Mouse (Mus musculus) B cell, adult 2 months (primary cell): Measurements from ENCODE around the gene Fbn1.

ENCODE experiments used
- DNase-seq, 2 experiments: peaks; one replicate each; pipeline ENCODE4 v3.0.0; 2022

Fbn1 gene

DNA sequence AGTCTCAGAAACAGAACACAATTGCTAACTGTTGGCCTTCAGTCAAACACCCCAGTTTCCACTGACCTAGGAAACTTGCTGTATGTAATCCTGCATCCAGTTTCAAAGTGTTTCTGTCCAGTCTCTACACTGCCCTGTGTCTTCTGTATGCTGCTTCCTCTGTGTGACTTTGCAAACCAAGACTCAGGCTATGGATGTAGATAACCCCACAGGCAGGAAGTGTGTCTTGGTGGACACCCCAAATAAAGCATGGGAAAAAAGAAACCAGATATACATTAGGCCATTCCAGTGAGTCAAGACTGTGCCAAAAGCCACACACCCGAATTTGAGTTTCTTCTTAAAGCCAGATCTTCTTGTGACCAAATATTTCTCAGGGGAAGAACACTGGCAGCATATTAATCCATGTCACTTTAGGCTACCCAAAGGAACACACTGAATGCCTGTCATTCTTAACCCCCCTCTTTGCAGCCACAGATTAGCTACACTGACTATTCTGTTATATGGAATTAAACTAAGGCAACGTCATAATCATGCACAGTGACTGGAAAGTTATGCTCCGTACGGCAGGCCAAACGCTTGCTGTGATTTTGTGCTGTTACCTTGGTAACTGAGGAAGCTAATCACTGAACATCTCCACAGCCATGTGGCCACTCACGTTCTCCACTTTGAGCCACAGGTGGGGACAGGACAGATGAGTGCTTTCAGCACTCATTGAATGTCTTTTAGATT lies 55.3 kb downstream of the Fbn1 start:
- DNase-seq = no peak

DNA sequence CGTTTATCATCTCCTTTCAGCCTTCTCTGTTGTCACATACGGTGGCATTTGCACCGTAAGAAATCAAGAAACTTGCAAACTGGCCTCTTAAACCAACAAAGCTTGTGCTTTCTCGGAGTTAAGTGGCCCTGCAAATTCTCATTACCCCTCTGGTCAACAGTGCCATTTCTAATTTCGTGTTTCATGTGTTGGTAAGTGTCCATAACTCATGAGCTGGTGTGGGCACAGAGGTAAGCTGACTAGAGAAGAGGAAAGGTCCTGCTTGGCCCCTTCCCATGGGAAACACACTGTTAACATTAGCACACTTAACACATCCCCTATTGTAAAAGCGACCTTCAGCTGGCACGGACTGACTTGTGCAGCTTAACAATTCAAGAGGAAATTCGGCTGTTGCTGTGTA lies 58.4 kb downstream of the Fbn1 start:
- no peak for DNase-seq

GRCm38 (mm10) chr2:125448881-125449280 lies 58.9 kb downstream of the Fbn1 start:
- DNase-seq = no peak

DNA sequence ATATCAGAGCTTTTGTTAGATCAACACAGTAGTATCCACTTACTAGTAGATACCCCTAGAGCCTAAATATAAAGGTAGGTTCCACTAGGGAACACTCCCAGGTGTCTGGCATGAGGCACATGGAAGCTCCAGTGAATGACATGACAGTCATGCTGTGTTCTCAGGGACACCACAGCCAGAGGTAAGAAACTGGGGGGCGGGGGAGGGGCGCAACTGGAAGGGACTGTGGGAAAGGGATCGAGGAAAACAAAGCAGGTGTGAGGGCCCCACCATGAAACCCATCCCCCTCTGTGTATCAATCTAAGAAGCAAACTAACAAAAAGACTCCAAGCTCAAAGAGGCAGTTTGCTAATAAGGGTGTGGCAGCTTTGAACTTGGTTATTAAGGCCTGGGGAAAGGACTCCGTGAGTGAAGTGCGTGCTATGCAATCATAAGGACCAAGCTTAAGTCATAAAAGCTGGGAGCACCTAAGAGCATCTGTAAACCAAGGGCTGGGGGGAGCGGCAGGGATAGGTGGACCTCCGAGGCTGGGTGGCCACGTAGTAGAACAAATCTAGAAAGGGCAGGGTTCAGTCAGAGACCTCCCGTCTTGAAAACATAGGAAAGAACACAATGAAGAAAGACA lies 60.4 kb downstream of the Fbn1 start:
- DNase-seq = no peak

DNA sequence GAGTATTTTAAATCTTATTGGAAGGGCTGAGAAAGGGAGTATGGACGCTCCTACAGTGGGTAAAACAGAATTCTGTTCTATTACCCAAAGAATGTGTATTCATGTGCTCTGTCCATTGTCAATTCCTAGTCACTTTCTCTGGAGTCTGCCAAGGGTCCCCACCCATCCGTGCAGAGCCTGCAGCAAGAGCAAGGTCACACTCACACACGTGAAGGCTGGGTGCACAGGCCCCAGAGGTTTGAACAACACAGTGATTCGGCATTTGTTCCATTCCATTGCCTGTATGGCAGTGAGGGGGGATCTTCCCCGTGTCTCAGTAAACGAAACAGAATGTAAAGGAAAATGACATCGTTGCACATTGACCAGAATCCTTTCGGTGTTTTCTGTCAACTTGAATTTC lies 69.4 kb downstream of the Fbn1 start:
- DNase-seq = no peak

GRCm38 (mm10) chr2:125436240-125436639 lies 71.6 kb downstream of the Fbn1 start:
- no peak for DNase-seq

- no peak for DNase-seq
Measured at GRCm38 (mm10) chr2:125433524-125433923, 74.3 kb downstream of the Fbn1 start.

- DNase-seq = no peak
Measured at GRCm38 (mm10) chr2:125431491-125431890, 76.3 kb downstream of the Fbn1 start.

DNA sequence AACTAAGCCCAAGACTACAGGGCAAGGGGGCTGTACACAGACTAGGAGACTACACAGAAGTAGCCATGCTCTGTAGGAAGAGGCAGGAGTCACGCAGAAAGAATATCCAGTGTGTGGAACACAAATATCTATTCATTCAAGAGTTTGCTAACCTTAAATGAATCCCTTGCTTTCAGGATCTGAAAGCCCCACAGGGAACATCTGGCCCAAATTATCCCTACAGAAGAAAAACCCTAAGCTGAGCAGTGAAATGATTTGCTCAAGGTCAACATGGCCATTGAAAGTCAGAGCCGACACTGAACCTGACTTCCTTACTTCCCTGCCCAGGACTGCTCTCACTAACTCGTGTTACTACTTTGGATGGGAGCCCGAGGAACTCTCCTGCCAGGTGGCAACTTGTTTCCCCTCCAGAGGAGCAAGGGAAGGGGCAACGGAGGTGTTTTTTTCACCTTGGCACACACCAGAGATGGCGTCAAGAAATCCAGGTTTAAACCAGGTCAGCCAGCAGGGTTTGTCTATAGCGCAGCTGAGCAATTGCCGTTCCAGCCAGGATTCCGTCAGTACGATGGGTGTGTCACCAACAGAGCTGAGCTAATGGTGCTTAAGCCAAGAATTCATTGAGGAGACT lies 78.9 kb downstream of the Fbn1 start:
- no peak for DNase-seq

DNA sequence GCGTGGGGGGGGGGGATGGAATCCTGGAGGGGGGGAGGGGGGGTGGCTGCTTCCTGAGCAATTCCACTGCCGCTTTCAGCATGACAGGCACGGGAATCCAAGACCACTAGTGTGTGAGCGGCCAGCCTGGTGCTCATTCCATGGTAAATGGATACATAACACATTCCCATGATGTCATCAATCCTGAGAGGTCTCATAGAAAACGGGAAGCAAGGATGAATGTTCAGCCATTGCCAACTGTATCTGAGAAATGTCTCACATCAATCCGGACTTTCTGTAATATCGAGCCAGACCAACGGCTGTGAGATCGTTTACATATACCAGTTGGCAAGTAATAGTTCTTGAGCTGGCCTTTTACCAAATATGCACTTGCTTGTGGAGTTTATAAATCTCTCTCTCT lies 87.2 kb downstream of the Fbn1 start:
- no peak for DNase-seq

DNA sequence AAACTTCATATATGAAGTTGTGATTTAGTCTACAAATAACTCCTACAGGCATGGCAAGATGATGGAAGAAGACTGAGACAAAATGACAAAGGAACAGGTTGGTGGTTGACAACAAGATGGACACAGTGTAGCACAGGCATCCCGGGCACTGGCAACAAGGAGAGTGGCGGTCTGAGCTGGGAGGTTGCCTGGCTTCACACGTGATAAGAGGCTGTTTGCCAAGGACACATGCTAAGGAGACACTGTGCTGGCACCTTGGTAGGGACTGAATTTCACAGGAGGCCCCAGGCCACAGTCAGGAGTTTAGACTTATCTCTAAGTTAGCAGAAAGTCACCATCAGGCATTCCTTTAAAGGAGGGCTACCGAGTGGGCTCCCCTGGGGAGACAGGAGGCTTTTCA lies 88.1 kb downstream of the Fbn1 start:
- DNase-seq = no peak

- no peak for DNase-seq
Measured at GRCm38 (mm10) chr2:125418546-125418945, 89.2 kb downstream of the Fbn1 start.

DNA sequence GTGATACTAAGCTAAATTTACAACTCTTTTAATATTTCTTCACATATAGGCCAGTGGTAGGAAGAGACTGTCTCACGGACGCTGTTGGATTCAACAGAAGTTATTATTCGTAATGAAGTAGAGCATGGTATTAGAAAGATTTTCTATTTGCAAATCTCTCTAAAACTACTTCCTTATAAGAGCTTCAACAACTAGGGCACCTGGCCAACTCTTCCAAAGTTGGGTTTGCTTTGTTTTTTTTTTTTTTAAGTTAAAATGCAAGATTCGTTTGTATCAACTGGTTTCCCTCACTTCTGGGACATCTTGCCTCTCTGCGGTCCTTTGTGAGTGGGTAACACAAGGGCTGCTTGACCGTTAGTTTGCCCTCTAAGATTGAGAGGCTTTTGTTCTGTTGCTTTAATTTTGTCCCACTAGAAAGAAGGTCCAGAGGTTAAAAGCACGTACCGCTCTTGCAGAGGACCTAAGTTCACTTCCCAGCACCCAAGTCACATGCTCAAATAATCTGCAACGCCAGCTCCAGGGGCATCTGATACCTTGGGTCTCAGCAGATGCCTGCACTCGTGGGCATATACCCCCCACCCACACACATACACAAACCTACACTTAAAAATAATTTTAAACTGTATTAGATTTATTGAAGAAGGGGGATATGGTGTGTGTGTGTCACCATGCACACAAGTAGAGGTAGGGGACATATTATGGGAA lies 91.1 kb downstream of the Fbn1 start:
- DNase-seq = no peak

DNA sequence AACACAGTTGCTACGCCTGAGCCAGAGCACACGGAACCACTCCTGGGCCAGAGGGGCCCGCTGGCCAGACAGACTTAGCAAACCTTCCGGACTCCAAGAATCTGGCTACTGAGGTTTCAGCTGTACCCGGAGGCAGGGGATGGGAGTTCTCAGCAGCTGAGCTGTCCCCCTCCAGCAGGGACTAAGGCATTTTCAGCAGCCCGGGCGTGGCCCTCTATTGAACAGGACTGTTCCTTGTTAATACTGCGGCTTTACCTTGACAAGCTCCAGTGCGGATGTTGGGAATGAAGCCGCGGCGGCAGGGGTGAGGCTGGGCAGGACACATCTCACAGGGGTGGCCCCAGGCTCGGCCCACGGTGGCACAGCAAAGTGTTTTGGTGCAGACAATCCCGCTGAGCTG lies 95.4 kb downstream of the Fbn1 start:
- DNase-seq = no peak

GRCm38 (mm10) chr2:125411777-125412176 lies 96.0 kb downstream of the Fbn1 start:
- no peak for DNase-seq

- DNase-seq = no peak
Measured at GRCm38 (mm10) chr2:125404509-125405105, 103.2 kb downstream of the Fbn1 start.

GRCm38 (mm10) chr2:125402276-125402675 lies 105.5 kb downstream of the Fbn1 start:
- no peak for DNase-seq

- DNase-seq = no peak
Measured at GRCm38 (mm10) chr2:125400121-125400520, 107.7 kb downstream of the Fbn1 start.

- DNase-seq = no peak
Measured at GRCm38 (mm10) chr2:125397796-125398195, 110.0 kb downstream of the Fbn1 start.

GRCm38 (mm10) chr2:125394428-125395101 lies 113.2 kb downstream of the Fbn1 start:
- no peak for DNase-seq

DNA sequence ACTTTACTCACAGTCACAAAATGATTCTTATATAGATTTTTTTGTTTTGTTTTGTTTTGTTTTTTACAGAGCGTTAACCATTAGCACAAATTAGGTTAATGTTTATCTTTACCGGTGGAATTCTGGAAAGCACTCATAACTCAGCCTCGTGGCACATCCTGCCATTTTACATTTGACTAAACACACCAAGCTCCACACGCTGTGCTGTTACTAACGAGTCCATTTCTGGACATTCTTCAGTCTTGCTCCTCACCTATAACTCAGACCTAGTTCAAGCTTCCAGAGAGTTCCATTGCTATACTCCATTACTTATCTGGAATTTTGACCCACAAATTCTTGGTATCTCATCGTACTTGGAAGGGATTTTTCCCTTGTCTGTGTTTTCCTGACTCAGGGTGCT lies 116.2 kb downstream of the Fbn1 start:
- no peak for DNase-seq

GRCm38 (mm10) chr2:125389796-125390195 lies 118.0 kb downstream of the Fbn1 start:
- no peak for DNase-seq
